Comparison of ENCODE assay signal across 8 mouse cellular contexts in genomic region chr17:12318663-12319201, GRCm38 (mm10). TPM values are rescaled to one million over a fixed set of nuclear protein-coding genes. Genes with fewer than 3 reads are reported as not detected.
DNase-seq lines count a peak whose midpoint lies in the region; ATAC-seq lines count a peak whose summit lies in the region.

TSS of gene Map3k4 (minus strand) at chr17:12318796.

- peak within 1 kb of the TSS; percentile 80 for H3K4me2 ChIP-seq in hindbrain, embryonic 12.5 days (replicated peaks)

- H3K9me3 ChIP-seq in hindbrain, embryonic 12.5 days (replicated peaks), result no peaks in the 10 kb centered on the region

- peak within 1 kb of the TSS; percentile 90 for H3K4me3 ChIP-seq in hindbrain, embryonic 12.5 days

- no peaks in the 10 kb centered on the region for H3K36me3 ChIP-seq in hindbrain, embryonic 12.5 days

- peak; percentile 84 for DNase-seq in R1 (ENCODE audit: low read depth, low spot score)
- DNase-seq in cerebellum, postnatal 14 days, result peak; percentile 97 to 98
- peak; percentile 86 to 87 for DNase-seq in frontal cortex, postnatal 14 days (ENCODE audit: low spot score in 2 of 2)
- peak; percentile 90 to 91 for DNase-seq in layer of hippocampus, postnatal 14 days (ENCODE audit: low spot score in 2 of 2)
- peak; percentile 96 for DNase-seq in lung, postnatal 10 days
- DNase-seq in ovary, postnatal 14 days (ENCODE audit: low spot score), result peak; percentile 93
- DNase-seq in thymus, postnatal 25 days, result peak; percentile 86

- under 1% methylated on average over 39 of the region's 39 CpGs for WGBS in hindbrain, embryonic 12.5 days

- peak; percentile 93 for ATAC-seq in hindbrain, embryonic 12.5 days (ENCODE audit: low FRiP score)

- peaks cover 17% of the 10 kb centered on the region for H3K4me1 ChIP-seq in hindbrain, embryonic 12.5 days

- no peaks in the 10 kb centered on the region for H3K27me3 ChIP-seq in hindbrain, embryonic 12.5 days

- H3K9ac ChIP-seq in hindbrain, embryonic 12.5 days, result peak within 1 kb of the TSS; percentile 94

- H3K27ac ChIP-seq in hindbrain, embryonic 12.5 days, result peak within 1 kb of the TSS; percentile 98

RNA-seq across cellular contexts. Expression of gene Map3k4, which starts in this region (rescaled TPM):
- 47.8 and 60.3 TPM in 2 replicates for polyA plus RNA-seq in hindbrain, embryonic 12.5 days (2016; fragmentation: Nextera tagmentation; extraction: Ambion mirVana)
- total RNA-seq in layer of hippocampus, postnatal 14 days (2021), result 10 to 100 TPM; 41.5 to 46.0 TPM

Comparison
In these comparisons a context has a peak if more than half of its experiments do, and no peak if none do; other contexts are left out.
1. Peak in every context shown above with its lines: DNase-seq, ATAC-seq, H3K4me3 ChIP-seq and H3K27ac ChIP-seq.